Mouse (Mus musculus) CH12.LX (cell line): ENCODE measurements around the gene Chd1l. TPM values are rescaled to one million over a fixed set of nuclear protein-coding genes. Genes with fewer than 3 reads are reported as not detected.

Experiments used
- DNase-seq: peaks from one replicate; pipeline ENCODE4 v3.0.0-alpha.2; 2013; ENCODE audit errors: extremely low read depth
- H3K27ac ChIP-seq: 2 replicates; pipeline ENCODE4 v1.5.1; 2012; ENCODE audit warnings: low read depth, mild to moderate bottlenecking, control low read depth, moderate library complexity; ENCODE audit not compliant: insufficient read depth
- H3K27me3 ChIP-seq: replicated peaks from 2 replicates; pipeline ENCODE3; 2012; ENCODE audit warnings: inconsistent platforms
- H3K36me3 ChIP-seq, 2 experiments: replicated peaks in 1 of 2; 2 replicates each; pipeline versions ENCODE3 to v1.6.1; 2012; ENCODE audit warnings: inconsistent platforms in 1 of 2, low read length in 1 of 2, mild to moderate bottlenecking in 1 of 2, mixed read lengths in 1 of 2, moderate library complexity in 1 of 2; ENCODE audit not compliant: control insufficient read depth in 1 of 2, insufficient read depth in 1 of 2
- H3K4me1 ChIP-seq, 2 experiments: 2 replicates each; pipeline ENCODE4 v1.6.1; 2012; ENCODE audit warnings: inconsistent platforms in 1 of 2, moderate library complexity in 1 of 2; ENCODE audit not compliant: insufficient read depth in 2 of 2, control insufficient read depth in 1 of 2
- H3K4me2 ChIP-seq: 2 replicates; pipeline ENCODE4 v1.6.1; 2012; ENCODE audit warnings: low read depth, mild to moderate bottlenecking, control low read depth; ENCODE audit not compliant: poor library complexity, insufficient read depth, severe bottlenecking
- H3K4me3 ChIP-seq, 3 experiments: fragments of 150-350 bp in 1 of 3; sonication (generic) in 1 of 3; replicated peaks in 1 of 3; 2 replicates each; pipeline versions ENCODE3 to v1.5.1; 2011 to 2012; ENCODE audit warnings: low read depth in 2 of 3, low read length in 2 of 3, mild to moderate bottlenecking in 2 of 3, moderate library complexity in 2 of 3, control low read depth in 1 of 3, improper control_type of control experiment in 1 of 3, inconsistent platforms in 1 of 3, mixed read lengths in 1 of 3; ENCODE audit not compliant: poor library complexity in 1 of 3
- H3K79me2 ChIP-seq: replicated peaks from 2 replicates; pipeline ENCODE4 v1.6.1; 2012; ENCODE audit warnings: mild to moderate bottlenecking, moderate library complexity; ENCODE audit not compliant: control insufficient read depth, poor library complexity, insufficient read depth, severe bottlenecking; ENCODE audit errors: extremely low read depth
- H3K9ac ChIP-seq: 2 replicates; pipeline ENCODE4 v1.6.1; 2012; ENCODE audit warnings: low read depth, mild to moderate bottlenecking, control low read depth, moderate library complexity; ENCODE audit not compliant: insufficient read depth
- H3K9me3 ChIP-seq: replicated peaks from 2 replicates; pipeline ENCODE3; 2012; ENCODE audit warnings: low read length, inconsistent platforms, mixed read lengths
- BHLHE40 ChIP-seq: IDR thresholded peaks from 2 replicates; pipeline ENCODE4 v1.6.1; 2011; ENCODE audit warnings: mild to moderate bottlenecking, low read depth, low read length, improper control_type of control experiment
- CHD1 ChIP-seq: IDR thresholded peaks from 2 replicates; pipeline ENCODE4 v1.6.1; 2012; ENCODE audit warnings: low read depth, low read length, improper control_type of control experiment, inconsistent platforms
- CHD2 ChIP-seq: IDR thresholded peaks from 2 replicates; pipeline ENCODE4 v1.6.1; 2011; ENCODE audit warnings: low read length, improper control_type of control experiment
- CTCF ChIP-seq, 2 experiments: IDR thresholded peaks in 1 of 2; conservative IDR thresholded peaks in 1 of 2; 2 replicates each; pipeline ENCODE4 v1.5.1; 2011 to 2012; ENCODE audit warnings: low read depth in 2 of 2, low read length in 2 of 2, improper control_type of control experiment in 1 of 2, inconsistent platforms in 1 of 2, mild to moderate bottlenecking in 1 of 2, moderate library complexity in 1 of 2
- E2F4 ChIP-seq: IDR thresholded peaks from 2 replicates; pipeline ENCODE4 v1.6.1; 2011; ENCODE audit warnings: low read depth, low read length, improper control_type of control experiment; ENCODE audit not compliant: insufficient replicate concordance
- EP300 ChIP-seq: IDR thresholded peaks from 2 replicates; pipeline ENCODE4 v1.6.1; 2011; ENCODE audit warnings: low read length, improper control_type of control experiment
- GABPA ChIP-seq: IDR thresholded peaks from 2 replicates; pipeline ENCODE4 v1.6.1; 2012; ENCODE audit warnings: low read depth, low read length, improper control_type of control experiment, inconsistent platforms; ENCODE audit not compliant: insufficient replicate concordance
- HCFC1 ChIP-seq: IDR thresholded peaks from 2 replicates; pipeline ENCODE4 v1.6.1; 2012; ENCODE audit warnings: low read depth, mild to moderate bottlenecking, inconsistent platforms, low read length, improper control_type of control experiment
- JUN ChIP-seq: IDR thresholded peaks from 2 replicates; pipeline ENCODE4 v1.6.1; 2011; ENCODE audit warnings: low read depth, mild to moderate bottlenecking, low read length, improper control_type of control experiment, moderate library complexity; ENCODE audit not compliant: insufficient read depth
- JUND ChIP-seq: conservative IDR thresholded peaks from 2 replicates; pipeline ENCODE4 v1.6.1; 2011; ENCODE audit warnings: low read depth, low read length, improper control_type of control experiment
- MAZ ChIP-seq: IDR thresholded peaks from 2 replicates; pipeline ENCODE4 v1.6.1; 2012; ENCODE audit warnings: low read depth, mild to moderate bottlenecking, inconsistent platforms, low read length, improper control_type of control experiment, moderate library complexity
- MEF2A ChIP-seq: IDR thresholded peaks from 2 replicates; pipeline ENCODE4 v1.6.1; 2014; ENCODE audit warnings: low read depth, mild to moderate bottlenecking, inconsistent platforms, low read length, improper control_type of control experiment, borderline replicate concordance
- POLR2A ChIP-seq: IDR thresholded peaks from 2 replicates; pipeline ENCODE4 v1.6.1; 2011; ENCODE audit warnings: low read depth, mild to moderate bottlenecking, improper control_type of control experiment, low read length
- RAD21 ChIP-seq: IDR thresholded peaks from 2 replicates; pipeline ENCODE4 v1.6.1; 2011; ENCODE audit warnings: low read depth, mild to moderate bottlenecking, low read length, improper control_type of control experiment, moderate library complexity
- SMC3 ChIP-seq: IDR thresholded peaks from 2 replicates; pipeline ENCODE4 v1.6.1; 2011; ENCODE audit warnings: low read depth, low read length, improper control_type of control experiment
- TCF12 ChIP-seq: IDR thresholded peaks from 2 replicates; pipeline ENCODE4 v1.6.1; 2014; ENCODE audit warnings: low read depth, mild to moderate bottlenecking, inconsistent platforms, low read length, improper control_type of control experiment
- UBTF ChIP-seq: IDR thresholded peaks from 2 replicates; pipeline ENCODE4 v1.6.1; 2012; ENCODE audit warnings: low read depth, mild to moderate bottlenecking, inconsistent platforms, low read length, improper control_type of control experiment, moderate library complexity
- USF1 ChIP-seq: IDR thresholded peaks from 2 replicates; pipeline ENCODE4 v1.6.1; 2014; ENCODE audit warnings: low read depth, mild to moderate bottlenecking, inconsistent platforms, low read length, improper control_type of control experiment
- USF2 ChIP-seq: conservative IDR thresholded peaks from 2 replicates; pipeline ENCODE4 v1.6.1; 2011; ENCODE audit warnings: low read depth, low read length, improper control_type of control experiment
- ZNF384 ChIP-seq: IDR thresholded peaks from 2 replicates; pipeline ENCODE4 v1.6.1; 2012; ENCODE audit warnings: low read depth, low read length, improper control_type of control experiment, inconsistent platforms
- dilution Hi-C: fragments of 300-500 bp; cut with MboI; formaldehyde crosslinking; loops from 2 replicates; pipeline ENCODE4 v1.14.3; 2020; ENCODE audit warnings: low sequenced_read_pairs; ENCODE audit not compliant: extremely low pct_unique_long_range_greater_than_20kb, extremely low pct_ligation_motif_present
- in situ Hi-C: fragments of 300-500 bp; cut with MboI; formaldehyde crosslinking; loops from 3 replicates; pipeline ENCODE4 v1.14.3; 2019; ENCODE audit warnings: low sequenced_read_pairs, low pct_ligation_motif_present, low pct_unique_long_range_greater_than_20kb, mixed read lengths
- polyA plus RNA-seq: library from polyadenylated mRNA; unstranded; fragments of >175 nt; gene quantifications from 2 replicates; pipeline ENCODE4 v1.2.1, GENCODE M21; 2012; ENCODE audit warnings: low read depth; ENCODE audit not compliant: insufficient read length
- total RNA-seq, 2 experiments: library from RNA; depleted of rRNA; stranded (reverse); fragments of 300-350 nt in 1 of 2; fragments of >200 nt in 1 of 2; gene quantifications; 2 replicates each; pipeline ENCODE4 v1.2.3; 2012 to 2014

Chd1l gene
- total and polyA plus RNA-seq, 3 experiments: 24.7 to 29.0 (median 25.2) TPM

GRCm38 (mm10) chr3:97634288-97634761 lies 24.3 kb upstream of the Chd1l start:
- H3K9me3 ChIP-seq: no peaks in the 10 kb centered on the region
- in situ Hi-C loops (no loop called here), dilution Hi-C loops (no loop called here)
- H3K4me1 ChIP-seq: peaks cover 0 to 4% of the 10 kb centered on the region in 2 experiments; a peak in 1 of 4 replicates
- no peak for DNase-seq
- H3K36me3 ChIP-seq: no peaks in the 10 kb centered on the region
- H3K4me2 ChIP-seq: no peak overlapping the region
- H3K27ac ChIP-seq: no peak overlapping the region
- no peak overlapping the region for H3K4me3 ChIP-seq
- no peak overlapping the region for H3K9ac ChIP-seq
- TF ChIP-seq USF1 (no peak), BHLHE40 (no peak), CTCF (conservative IDR thresholded peaks at IDR 0.05 in 1 of 2, IDR thresholded peaks at IDR 0.05 in 1 of 2; ENCODE audit: low read depth in 2 of 2, low read length in 2 of 2) (peak in 1 of 2 experiments; percentile 18; a peak in 1 of 4 replicates), RAD21 (peak; percentile 7), UBTF (no peak), HCFC1 (no peak), ZNF384 (peak; percentile 36; the same call in 1 of the 2 replicates)
- no peaks in the 10 kb centered on the region for H3K79me2 ChIP-seq
- H3K27me3 ChIP-seq: no peaks in the 10 kb centered on the region

GRCm38 (mm10) chr3:97633456-97633855 lies 23.5 kb upstream of the Chd1l start:
- peaks cover 0 to 11% of the 10 kb centered on the region in 2 experiments; a peak in 2 of 4 replicates for H3K4me1 ChIP-seq
- H3K27ac ChIP-seq: no peak overlapping the region
- TF ChIP-seq USF1: no peak
- no peak for TF ChIP-seq TCF12
- TF ChIP-seq USF2: no peak
- TF ChIP-seq UBTF: no peak
- no peak for TF ChIP-seq MAZ
- no peak for TF ChIP-seq JUND
- no peak for TF ChIP-seq CTCF (conservative IDR thresholded peaks at IDR 0.05 in 1 of 2, IDR thresholded peaks at IDR 0.05 in 1 of 2; ENCODE audit: low read depth in 2 of 2, low read length in 2 of 2)
- no peak for TF ChIP-seq CHD2
- DNase-seq: no peak
- H3K4me3 ChIP-seq: no peak overlapping the region
- no peaks in the 10 kb centered on the region for H3K36me3 ChIP-seq
- in situ Hi-C loops (no loop called here), dilution Hi-C loops (no loop called here)
- no peak overlapping the region for H3K4me2 ChIP-seq
- no peaks in the 10 kb centered on the region for H3K27me3 ChIP-seq
- no peak overlapping the region for H3K9ac ChIP-seq
- H3K79me2 ChIP-seq: no peaks in the 10 kb centered on the region
- H3K9me3 ChIP-seq: no peaks in the 10 kb centered on the region

GRCm38 (mm10) chr3:97631258-97631860 lies 21.4 kb upstream of the Chd1l start:
- no peak for TF ChIP-seq SMC3
- no peak for TF ChIP-seq HCFC1
- no peak for TF ChIP-seq POLR2A
- TF ChIP-seq MEF2A: no peak
- no peak for TF ChIP-seq TCF12
- no peak for TF ChIP-seq JUN
- no peak for TF ChIP-seq EP300
- TF ChIP-seq CHD1: no peak
- TF ChIP-seq ZNF384: no peak
- no peak for TF ChIP-seq E2F4
- no peak for TF ChIP-seq RAD21
- TF ChIP-seq UBTF: no peak
- TF ChIP-seq GABPA: no peak
- DNase-seq: no peak
- H3K4me2 ChIP-seq: no peak overlapping the region
- H3K36me3 ChIP-seq: no peaks in the 10 kb centered on the region
- no peaks in the 10 kb centered on the region for H3K9me3 ChIP-seq
- no peak overlapping the region for H3K27ac ChIP-seq
- no peaks in the 10 kb centered on the region for H3K27me3 ChIP-seq
- H3K79me2 ChIP-seq: no peaks in the 10 kb centered on the region
- no peak overlapping the region for H3K9ac ChIP-seq
- H3K4me3 ChIP-seq: no peak overlapping the region
- H3K4me1 ChIP-seq: peaks cover 4 to 14% of the 10 kb centered on the region in 2 experiments; a peak in 2 of 4 replicates
- in situ Hi-C loops (no loop called here), dilution Hi-C loops (no loop called here)
